Mouse (Mus musculus) inflammation-experienced regulatory T-cells, adult 6 months (primary cell): Measurements from ENCODE around the gene 5330417C22Rik. TPM values are rescaled to one million over a fixed set of nuclear protein-coding genes. Genes with fewer than 3 reads are reported as not detected.

Source experiments
- ATAC-seq: one replicate; pipeline ENCODE4 v1.8.0; 2017
- polyA plus RNA-seq, 3 experiments: library from polyadenylated mRNA; unstranded; fragments of 100-300 nt; shearing (Covaris generic); gene quantifications; one replicate each; pipeline ENCODE4 v1.2.1; 2017

5330417C22Rik gene
- polyA plus RNA-seq, 3 experiments from 2014 or later = 1.4 to 2.6 (median 2.4) TPM

DNA sequence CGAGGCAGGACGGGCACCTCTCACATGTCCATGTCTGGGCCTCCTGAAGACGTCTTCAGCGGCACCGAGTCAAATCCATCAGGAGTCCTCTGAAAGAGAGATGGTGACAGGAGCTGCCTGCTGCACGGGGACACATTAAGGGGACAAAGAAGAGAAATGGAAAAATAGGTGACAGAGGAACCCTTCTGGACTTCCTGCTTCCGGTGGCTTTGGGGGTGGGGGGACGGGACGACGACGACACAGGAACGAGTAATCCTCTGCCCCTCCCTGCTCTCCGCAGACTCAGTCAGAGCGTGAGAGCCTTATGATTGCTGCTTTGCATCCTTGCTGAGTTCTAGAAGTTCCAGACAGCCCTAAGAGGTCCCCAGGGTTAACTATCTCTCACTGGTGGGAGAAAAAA is 78.0 kb downstream of the 5330417C22Rik start:
- ATAC-seq = peak; percentile 71

GRCm38 (mm10) chr3:108454172-108454571 is 82.2 kb downstream of the 5330417C22Rik start:
- no peak for ATAC-seq

DNA sequence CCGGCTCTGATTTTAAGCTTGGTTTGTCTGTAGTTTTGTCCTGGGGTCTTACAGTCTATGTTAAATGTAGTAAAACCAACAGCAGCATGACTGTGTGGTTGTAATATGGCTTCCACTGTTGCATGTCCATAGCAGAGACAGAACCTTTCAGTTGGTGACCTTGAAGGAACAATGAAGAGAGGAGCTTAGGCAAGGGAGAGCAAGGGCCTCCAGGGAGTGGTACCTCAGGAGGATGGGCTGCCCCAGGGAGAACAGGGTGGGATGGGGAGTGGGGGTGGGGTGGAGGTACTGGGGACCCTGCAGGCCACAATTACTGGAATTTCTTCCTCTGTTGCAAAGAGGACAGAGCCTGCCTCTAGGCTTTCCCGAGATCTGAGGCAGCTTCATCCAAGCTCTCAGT is 84.4 kb downstream of the 5330417C22Rik start:
- no peak for ATAC-seq

- no peak for ATAC-seq
Observed at GRCm38 (mm10) chr3:108445366-108445705, 91.0 kb downstream of the 5330417C22Rik start.

DNA sequence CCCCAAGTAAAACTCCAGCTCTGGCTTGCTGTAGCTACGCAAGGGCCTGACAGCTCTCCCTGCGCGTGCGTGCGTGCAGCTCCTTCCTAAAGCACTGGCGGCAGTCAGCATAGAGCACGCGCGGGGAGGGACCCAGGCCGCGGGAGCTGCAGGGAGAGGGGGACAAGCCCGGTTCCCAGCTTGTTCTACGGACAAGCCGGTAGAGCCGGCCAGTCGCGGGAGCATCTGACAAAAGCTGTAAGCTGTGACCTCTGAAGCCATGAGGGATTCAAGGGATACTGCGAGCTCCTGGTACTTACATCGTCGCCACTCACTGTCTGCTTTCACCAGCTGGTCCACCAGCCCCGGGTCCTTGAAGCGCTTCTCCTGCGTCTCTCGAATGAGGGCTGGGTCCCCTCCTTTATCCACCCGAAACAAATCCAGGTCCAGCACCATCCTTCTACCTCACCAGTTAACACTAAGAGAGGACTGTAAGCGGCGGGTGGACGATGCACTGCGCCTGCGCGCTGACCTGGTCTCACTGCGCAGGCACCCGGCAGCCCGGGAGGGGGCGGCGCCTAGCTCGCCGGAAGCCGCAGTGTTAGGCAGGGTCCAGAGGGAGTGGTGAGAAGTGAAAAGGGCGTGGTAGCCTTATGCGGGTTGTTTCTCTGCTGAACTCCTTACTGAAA is 91.5 kb downstream of the 5330417C22Rik start, which contains the start of gene Sars:
TSS of gene Sars (minus strand) at position 512 of the 668 bp plus-strand sequence.
- peak; percentile 87 for ATAC-seq

GRCm38 (mm10) chr3:108444029-108444428 is 92.3 kb downstream of the 5330417C22Rik start:
- peak; percentile 70 for ATAC-seq

- no peak for ATAC-seq
Observed at GRCm38 (mm10) chr3:108436380-108436714, 100.0 kb downstream of the 5330417C22Rik start.

GRCm38 (mm10) chr3:108435701-108436379 is 100.5 kb downstream of the 5330417C22Rik start:
- peak; percentile 32 for ATAC-seq

DNA sequence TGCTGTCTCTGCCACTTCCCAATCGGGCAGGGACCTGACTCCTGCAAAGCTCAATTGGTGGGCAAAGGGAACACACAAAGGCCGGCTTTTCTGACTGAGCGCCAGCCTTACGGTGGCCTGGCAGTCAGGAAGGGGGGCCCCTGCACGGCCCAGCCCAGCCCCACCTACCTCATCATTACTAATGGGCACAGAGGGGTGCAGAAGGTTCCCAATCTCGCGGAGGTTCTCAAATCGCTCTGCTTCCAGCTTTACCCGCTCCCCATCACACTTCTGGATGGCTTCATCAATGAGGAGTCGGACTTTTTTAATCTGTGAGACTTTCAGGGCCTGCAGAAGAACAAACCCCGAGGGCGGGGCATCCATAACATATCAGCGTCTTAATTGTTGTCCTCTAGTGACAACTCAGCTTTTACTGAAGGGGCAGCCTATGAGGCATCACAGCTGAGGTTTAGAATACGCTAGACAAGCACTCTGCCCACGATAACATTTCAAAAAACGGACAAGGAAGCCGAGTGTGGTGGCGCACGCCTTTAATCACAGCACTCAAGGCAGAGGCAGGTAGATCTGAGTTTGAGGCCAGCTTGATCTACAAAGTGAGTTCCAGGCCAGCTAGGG is 102.3 kb downstream of the 5330417C22Rik start:
- no peak for ATAC-seq

- no peak for ATAC-seq
Observed at GRCm38 (mm10) chr3:108433188-108433880, 103.0 kb downstream of the 5330417C22Rik start.

DNA sequence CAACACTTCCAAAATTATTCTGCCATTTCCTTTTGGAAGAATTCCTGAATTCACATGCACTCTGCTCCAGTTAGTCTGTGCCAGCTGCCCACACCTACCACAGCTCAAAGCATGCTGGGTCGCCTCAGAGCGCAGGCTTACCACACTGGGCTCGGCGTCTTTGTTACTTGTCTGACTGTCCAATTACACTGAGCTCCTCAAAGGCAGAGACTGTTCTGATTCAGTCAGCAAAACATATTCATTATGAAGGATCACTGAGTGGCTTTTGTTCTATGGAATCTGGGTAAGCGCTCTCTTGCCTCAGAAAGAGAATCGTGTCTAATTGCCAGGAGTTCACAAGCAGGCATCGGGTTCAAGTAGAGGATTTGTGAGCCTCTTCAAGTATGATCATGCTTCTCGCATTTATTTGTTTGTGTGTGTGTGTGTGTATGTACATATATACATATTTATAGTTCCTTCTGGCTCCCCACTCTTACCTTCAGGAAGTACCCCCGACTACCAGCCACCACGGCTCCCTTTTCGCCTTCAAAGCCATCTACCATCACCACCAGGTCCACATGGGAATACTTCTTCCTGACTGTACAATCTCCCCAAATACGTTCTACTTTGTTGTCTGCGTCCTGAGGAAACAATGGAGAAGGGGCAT is 103.7 kb downstream of the 5330417C22Rik start:
- no peak for ATAC-seq

DNA sequence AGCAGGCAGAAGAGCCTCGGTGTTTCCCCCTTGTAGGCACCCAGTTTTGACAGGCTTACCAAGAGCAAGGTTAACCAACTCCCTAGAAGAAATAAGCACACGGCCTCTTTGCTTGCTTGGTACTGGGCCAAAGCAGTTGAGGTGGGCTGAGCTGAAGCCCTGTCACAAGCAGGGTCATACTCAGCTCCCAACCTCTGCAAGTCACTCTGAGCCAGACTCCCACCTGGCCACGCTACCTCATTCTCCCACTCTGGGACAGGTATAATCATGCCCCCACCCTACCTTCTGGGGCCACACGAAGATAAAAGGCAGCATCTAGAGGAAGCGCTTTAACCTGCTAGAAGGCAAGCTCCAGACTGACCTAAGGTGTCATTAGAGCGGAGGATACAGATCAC is 110.7 kb downstream of the 5330417C22Rik start:
- no peak for ATAC-seq

- ATAC-seq = no peak
Observed at GRCm38 (mm10) chr3:108424944-108425623, 111.3 kb downstream of the 5330417C22Rik start.

- peak; percentile 71 for ATAC-seq
Observed at GRCm38 (mm10) chr3:108423844-108424801, 112.2 kb downstream of the 5330417C22Rik start.

GRCm38 (mm10) chr3:108423006-108423405 is 113.3 kb downstream of the 5330417C22Rik start:
- no peak for ATAC-seq

DNA sequence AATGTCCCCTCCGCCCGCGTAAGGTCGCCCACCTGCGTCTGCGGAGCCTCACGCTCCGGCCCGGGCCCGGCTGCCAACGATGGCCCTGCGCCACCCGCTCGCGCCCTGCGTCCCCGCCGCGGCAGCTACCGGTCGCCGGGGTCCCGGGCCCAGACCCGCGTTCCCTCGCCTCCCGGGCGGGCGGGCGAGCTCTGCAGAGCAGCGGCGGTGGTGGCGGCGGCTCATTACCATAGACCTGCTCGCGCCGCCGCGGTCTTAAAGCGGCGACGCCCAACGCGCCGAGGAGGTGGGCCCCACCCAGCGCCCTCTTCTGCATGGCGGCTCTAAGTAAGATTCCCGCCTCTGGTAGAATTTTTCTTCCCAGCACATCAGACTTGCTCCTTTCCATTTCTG is 120.5 kb downstream of the 5330417C22Rik start:
- ATAC-seq = peak; percentile 92

- ATAC-seq = peak; percentile 33
Observed at GRCm38 (mm10) chr3:108414857-108415830, 121.2 kb downstream of the 5330417C22Rik start, which contains the start of gene Celsr2. Celsr2 (minus strand) TSS chr3:108415552.

DNA sequence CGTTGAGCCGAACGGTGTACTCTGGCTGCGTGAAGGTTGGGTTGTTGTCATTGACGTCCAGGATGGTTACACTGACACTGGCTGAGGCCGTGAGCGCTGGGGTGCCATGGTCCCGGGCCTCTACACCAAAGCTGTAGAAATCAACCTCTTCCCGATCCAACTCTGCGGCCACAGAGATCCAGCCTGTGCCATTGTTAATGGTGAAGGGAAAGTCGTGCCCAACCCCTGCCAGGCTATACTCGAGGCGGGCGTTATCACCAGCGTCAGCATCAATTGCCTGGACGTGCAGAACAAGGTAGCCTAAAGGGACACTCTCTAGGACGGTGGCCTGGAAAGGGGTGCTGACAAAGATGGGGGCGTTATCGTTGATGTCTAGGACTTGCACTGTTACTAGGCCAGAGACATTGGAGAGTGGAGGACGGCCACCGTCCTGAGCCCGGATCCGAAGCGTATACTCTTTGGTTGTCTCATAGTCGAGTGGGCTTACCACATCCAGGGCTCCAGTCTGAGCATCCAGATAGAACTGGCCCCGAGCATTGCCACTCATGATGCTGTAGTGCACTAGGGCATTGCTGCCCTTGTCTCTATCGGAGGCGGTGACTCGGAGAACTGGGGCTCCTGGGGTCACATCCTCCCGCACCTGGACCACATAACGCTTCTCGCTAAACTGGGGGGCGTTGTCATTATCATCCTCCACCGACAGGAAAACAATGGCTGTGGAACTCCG is 122.5 kb downstream of the 5330417C22Rik start:
- no peak for ATAC-seq

- no peak for ATAC-seq
Observed at GRCm38 (mm10) chr3:108411754-108412121, 124.6 kb downstream of the 5330417C22Rik start.
